Mouse (Mus musculus) neural tube, embryonic 12.5 days (tissue): ENCODE results near the gene Nr1h2. TPM values are rescaled to one million over a fixed set of nuclear protein-coding genes. Genes with fewer than 3 reads are reported as not detected.

Source experiments
- ATAC-seq: fragments of 200-750 bp; cut with Nextera tagmentation; 2 replicates; pipeline ENCODE4 v1.8.0; 2017; ENCODE audit warnings: low read depth, mild to moderate bottlenecking, moderate TSS enrichment, moderate library complexity; ENCODE audit not compliant: low FRiP score
- H3K27ac ChIP-seq: fragments of 300-500 bp; sonication (generic); 2 replicates; pipeline ENCODE4 v1.5.1; 2016
- H3K27me3 ChIP-seq: fragments of 300-500 bp; sonication (generic); replicated peaks from 2 replicates; pipeline ENCODE4 v1.6.1; 2016; ENCODE audit warnings: mild to moderate bottlenecking
- H3K36me3 ChIP-seq: fragments of 300-500 bp; sonication (generic); 2 replicates; pipeline ENCODE4 v1.6.1; 2016; ENCODE audit warnings: mild to moderate bottlenecking
- H3K4me1 ChIP-seq: fragments of 300-500 bp; sonication (generic); 2 replicates; pipeline ENCODE4 v1.6.1; 2016
- H3K4me2 ChIP-seq: fragments of 300-500 bp; sonication (generic); replicated peaks from 2 replicates; pipeline ENCODE4 v1.6.1; 2016; ENCODE audit warnings: mild to moderate bottlenecking
- H3K4me3 ChIP-seq: fragments of 300-500 bp; sonication (generic); 2 replicates; pipeline ENCODE4 v1.5.1; 2016
- H3K9ac ChIP-seq: fragments of 300-500 bp; sonication (generic); 2 replicates; pipeline ENCODE4 v1.6.1; 2016; ENCODE audit warnings: mild to moderate bottlenecking
- H3K9me3 ChIP-seq: fragments of 300-500 bp; sonication (generic); 2 replicates; pipeline ENCODE4 v1.6.1; 2016; ENCODE audit warnings: mild to moderate bottlenecking
- WGBS: fragments of 180-500 bp; shearing (Covaris S2); methylation state at CpG from one replicate; pipeline ENCODE4 v1.1.7; 2016; 5-methylcytosine and 5-hydroxymethylcytosine counted together
- microRNA-seq: library from miRNA; unstranded; fragments of <30 nt; microRNA quantifications from one replicate; pipeline ENCODE4, GENCODE M21; 2017
- polyA plus RNA-seq: library from polyadenylated mRNA; unstranded; fragments of >200 nt; fragmentation: Nextera tagmentation; extraction: Ambion mirVana; gene quantifications from 2 replicates; pipeline ENCODE4 v1.2.1, GENCODE M21; 2016

Gene Nr1h2
- polyA plus RNA-seq, 1 experiment from 2014 or later, result 69.5 TPM

DNA sequence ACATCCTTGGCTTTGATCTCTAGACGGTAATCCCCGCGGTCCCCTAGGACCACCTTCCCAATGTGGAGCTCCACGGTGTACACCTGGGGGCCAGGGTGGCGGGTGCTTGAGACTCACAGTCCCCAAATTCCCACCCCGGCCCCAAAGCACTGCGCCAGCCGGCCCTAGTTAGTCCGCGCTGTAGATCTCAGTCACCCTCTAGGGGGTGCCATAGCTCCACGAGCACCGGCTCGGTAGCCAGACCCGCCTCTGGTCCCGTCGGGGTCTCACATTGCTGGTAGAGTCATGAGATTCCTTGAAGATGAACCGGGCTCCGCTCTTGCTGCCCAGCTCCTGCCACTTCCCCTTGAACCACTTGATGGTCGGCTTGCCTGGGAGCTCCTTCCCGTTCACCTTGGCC is 32.0 kb downstream of the Nr1h2 start:
- Histone ChIP-seq H3K9ac (peak overlapping the region; percentile 17; the same call in 1 of the 2 replicates), H3K4me3 (no peak overlapping the region)

DNA sequence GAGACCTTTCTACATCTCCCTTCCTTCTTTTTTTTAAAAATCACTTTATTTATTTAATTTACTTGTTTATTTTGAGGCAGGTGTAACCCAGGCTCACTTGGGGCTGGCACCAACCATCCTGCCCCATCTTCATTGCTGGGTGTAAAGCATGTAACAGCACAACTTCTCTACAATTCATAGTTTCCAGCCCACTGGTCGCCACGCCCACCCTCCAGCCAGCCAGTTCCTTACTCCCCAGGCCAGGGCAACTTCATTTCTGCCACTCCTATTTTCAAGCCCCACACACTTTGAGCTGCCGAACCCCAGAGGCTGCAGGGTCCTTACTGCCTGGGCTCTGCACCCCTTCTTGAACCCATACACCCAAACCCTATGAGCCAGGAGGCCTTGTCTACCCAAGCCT is 32.8 kb downstream of the Nr1h2 start:
- Histone ChIP-seq H3K27me3 (peaks cover 49% of the 10 kb centered on the region), H3K4me3 (no peak overlapping the region), H3K9me3 (no peaks in the 10 kb centered on the region), H3K27ac (no peak overlapping the region), H3K4me1 (peaks cover 8% of the 10 kb centered on the region; the same call in 1 of the 2 replicates), H3K9ac (no peak overlapping the region), H3K4me2 (no peak overlapping the region), H3K36me3 (no peaks in the 10 kb centered on the region)
- WGBS, result 72% methylated on average over 3 of the region's 3 CpGs
- no peak for ATAC-seq

More for the DNA sequence above, 32.0 kb downstream of the Nr1h2 start:
- H3K27me3 ChIP-seq, result peaks cover 54% of the 10 kb centered on the region
- no peaks in the 10 kb centered on the region for H3K36me3 ChIP-seq
- 2% methylated on average over 20 of the region's 20 CpGs for WGBS
- peak overlapping the region; percentile 38 for H3K4me2 ChIP-seq
- H3K27ac ChIP-seq, result no peak overlapping the region
- no peaks in the 10 kb centered on the region for H3K9me3 ChIP-seq
- ATAC-seq, result peak; percentile 73; the same call in 1 of the 2 replicates
- H3K4me1 ChIP-seq, result peaks cover 8% of the 10 kb centered on the region; the same call in 1 of the 2 replicates

DNA sequence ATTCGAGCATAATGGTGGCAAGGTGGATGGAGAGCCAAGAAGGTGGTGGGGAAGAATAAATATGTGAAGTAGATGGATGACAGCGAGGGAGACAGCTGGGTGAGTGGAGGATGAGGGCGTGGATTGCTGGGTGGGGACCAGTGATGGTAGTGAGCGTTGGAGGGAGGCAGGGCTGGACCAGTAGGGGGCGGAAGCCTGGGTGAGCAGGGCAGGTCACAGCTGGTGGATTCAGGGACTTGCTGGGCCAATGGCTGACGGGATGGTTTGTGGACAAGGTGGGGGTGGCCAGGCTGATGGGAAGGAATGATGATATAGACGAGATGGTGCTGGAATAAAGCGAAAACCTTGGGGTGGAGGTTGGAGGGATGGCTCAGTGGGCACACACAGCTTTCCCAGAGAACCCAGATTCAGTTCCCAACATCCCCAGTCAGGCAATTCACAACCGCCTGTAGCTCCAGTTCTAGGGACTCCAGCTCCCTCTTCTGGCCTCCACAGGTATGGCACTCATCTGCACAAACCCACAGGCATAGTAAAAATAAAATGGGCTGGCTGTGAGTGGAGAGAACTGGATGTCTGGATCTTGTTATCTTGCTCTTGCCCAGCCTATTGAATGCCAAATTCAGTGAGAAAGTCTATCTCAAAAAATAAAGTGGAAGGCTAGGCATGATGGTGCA is 34.4 kb downstream of the Nr1h2 start:
- H3K27ac ChIP-seq, result no peak overlapping the region
- H3K9me3 ChIP-seq, result no peaks in the 10 kb centered on the region
- WGBS, result 71% methylated on average over 9 of the region's 9 CpGs
- no peak overlapping the region for H3K4me3 ChIP-seq
- H3K27me3 ChIP-seq, result peaks cover 35% of the 10 kb centered on the region
- no peak overlapping the region for H3K9ac ChIP-seq
- H3K4me1 ChIP-seq, result 0 out of 2 replicates have a peak, but pooled peaks cover 5% of the 10 kb centered on the region
- H3K4me2 ChIP-seq, result no peak overlapping the region
- H3K36me3 ChIP-seq, result no peaks in the 10 kb centered on the region
- no peak for ATAC-seq

DNA sequence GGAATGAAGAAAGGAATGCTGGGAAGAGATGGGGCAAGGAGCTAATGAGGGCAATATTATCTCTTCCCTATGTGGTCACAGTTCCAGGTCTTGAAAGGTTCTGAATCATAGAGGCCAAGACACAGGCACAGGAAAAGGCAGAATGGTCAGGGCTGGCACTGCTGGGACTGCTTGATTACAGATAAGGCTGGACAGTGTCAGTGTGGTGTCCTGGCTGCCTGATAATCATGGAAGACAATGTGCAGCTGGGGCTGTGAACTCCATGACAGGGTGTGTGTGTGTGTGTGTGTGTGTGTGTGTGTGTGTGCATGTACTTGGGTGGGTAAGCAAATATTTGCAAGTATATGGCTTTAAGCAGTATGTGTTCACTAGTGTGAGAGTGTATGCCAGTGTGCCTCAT is 46.3 kb downstream of the Nr1h2 start:
- 0 out of 2 replicates have a peak, but pooled peaks cover 1% of the 10 kb centered on the region for H3K9me3 ChIP-seq
- H3K36me3 ChIP-seq, result no peaks in the 10 kb centered on the region
- peaks cover 19% of the 10 kb centered on the region; the same call in 1 of the 2 replicates for H3K27me3 ChIP-seq
- no peak overlapping the region for H3K27ac ChIP-seq
- no peak overlapping the region for H3K4me2 ChIP-seq
- ATAC-seq, result no peak
- H3K4me3 ChIP-seq, result no peak overlapping the region
- H3K9ac ChIP-seq, result no peak overlapping the region
- H3K4me1 ChIP-seq, result no peaks in the 10 kb centered on the region

DNA sequence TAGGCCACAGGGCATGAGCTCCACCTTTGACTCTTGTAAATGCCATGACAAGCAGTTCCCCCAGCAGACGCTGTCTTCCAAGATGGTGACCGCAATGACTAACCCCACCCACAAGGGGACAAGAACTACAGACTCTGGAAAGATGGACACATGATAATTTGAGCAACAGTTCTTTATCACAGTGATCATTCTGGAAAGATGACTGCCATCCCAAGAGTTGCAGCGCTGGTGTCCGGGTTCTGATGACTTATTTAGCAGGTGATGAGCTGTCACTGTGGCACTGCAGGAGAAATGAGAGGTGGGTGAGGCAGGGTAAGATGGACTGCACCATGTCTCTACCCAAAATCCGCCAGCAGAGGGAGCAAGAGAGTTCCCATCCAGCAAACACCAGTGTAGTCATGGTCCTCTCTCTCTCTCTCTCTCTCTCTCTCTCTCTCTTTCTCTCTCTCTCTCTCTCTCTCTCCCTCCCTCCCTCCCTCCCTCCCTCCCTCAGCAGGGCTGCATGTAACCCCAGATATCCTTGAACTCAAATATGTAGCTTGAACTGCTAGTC is 52.1 kb downstream of the Nr1h2 start:
- no peak overlapping the region for H3K4me2 ChIP-seq
- 38% methylated on average over 5 of the region's 5 CpGs for WGBS
- no peak overlapping the region for H3K4me3 ChIP-seq
- H3K9ac ChIP-seq, result no peak overlapping the region
- H3K9me3 ChIP-seq, result no peaks in the 10 kb centered on the region
- H3K4me1 ChIP-seq, result peaks cover 4% of the 10 kb centered on the region; the same call in 1 of the 2 replicates
- H3K36me3 ChIP-seq, result no peaks in the 10 kb centered on the region
- H3K27me3 ChIP-seq, result 0 out of 2 replicates have a peak, but pooled peaks cover 5% of the 10 kb centered on the region
- H3K27ac ChIP-seq, result no peak overlapping the region
- ATAC-seq, result no peak

DNA sequence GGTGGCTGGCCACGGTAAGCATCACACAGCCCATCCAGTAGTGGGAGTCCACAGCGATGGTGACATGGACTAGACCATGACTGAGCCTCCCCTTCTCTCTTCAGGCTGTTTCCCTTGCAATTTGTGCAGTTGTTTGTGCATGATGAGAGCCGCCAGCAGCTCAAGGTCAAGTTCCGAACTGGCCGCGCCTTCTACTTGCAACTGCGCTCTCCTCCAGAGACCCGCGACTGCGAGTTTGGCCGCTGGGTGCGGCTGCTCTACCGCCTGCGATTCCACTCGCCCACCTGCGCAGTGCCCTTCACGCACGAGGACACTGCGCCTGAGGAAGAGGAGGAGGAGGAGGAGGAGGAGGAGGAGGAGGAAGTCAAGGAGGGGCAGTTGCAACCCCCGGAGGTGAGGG is 53.7 kb downstream of the Nr1h2 start:
- Histone ChIP-seq H3K4me2 (no peak overlapping the region), H3K27me3 (0 out of 2 replicates have a peak, but pooled peaks cover 5% of the 10 kb centered on the region), H3K9me3 (no peaks in the 10 kb centered on the region), H3K36me3 (no peaks in the 10 kb centered on the region), H3K9ac (no peak overlapping the region), H3K27ac (no peak overlapping the region), H3K4me1 (peaks cover 12% of the 10 kb centered on the region), H3K4me3 (no peak overlapping the region)
- no peak for ATAC-seq
- 59% methylated on average over 20 of the region's 20 CpGs for WGBS

Small RNA genes lying within 50 kb of the gene (microRNA-seq; reads per million reads assigned to microRNA genes)
- not detected for gene Mir7053

Other genes with a start within 250 kb of the Nr1h2 start
- gene Clec11a, start 247.0 kb downstream of the Nr1h2 start, polyA plus RNA-seq, result 2.1 and 2.2 TPM in 2 replicates
- gene Shank1, start 243.7 kb downstream of the Nr1h2 start, polyA plus RNA-seq, result 12.6 and 14.4 TPM in 2 replicates
- gene Syt3, start 169.8 kb downstream of the Nr1h2 start, polyA plus RNA-seq, result 10.0 and 10.2 TPM in 2 replicates
- 1.0 and 1.1 TPM in 2 replicates for gene 1700008O03Rik, start 168.1 kb downstream of the Nr1h2 start, polyA plus RNA-seq
- gene Lrrc4b, start 124.9 kb downstream of the Nr1h2 start, polyA plus RNA-seq, result 10.4 and 12.6 TPM in 2 replicates
- gene Aspdh, start 88.6 kb downstream of the Nr1h2 start, polyA plus RNA-seq, result 1.3 and 3.8 TPM in 2 replicates
- 61.5 and 61.7 TPM in 2 replicates for gene Josd2, start 86.0 kb downstream of the Nr1h2 start, polyA plus RNA-seq
- 135 and 136 TPM in 2 replicates for gene Emc10, start 57.4 kb downstream of the Nr1h2 start, polyA plus RNA-seq
- gene Fam71e1, start 57.4 kb downstream of the Nr1h2 start, polyA plus RNA-seq, result 26.3 and 28.1 TPM in 2 replicates
- gene Mybpc2, start 29.3 kb downstream of the Nr1h2 start, polyA plus RNA-seq, result 0.11 and 0.14 TPM in 2 replicates
- gene Spib, start 21.9 kb downstream of the Nr1h2 start, polyA plus RNA-seq, result 0.11 TPM in 1 of 2 replicates, not detected in the other
- 65.2 and 66.4 TPM in 2 replicates for gene Pold1, start 5.1 kb downstream of the Nr1h2 start, polyA plus RNA-seq
- gene Napsa, start 18.4 kb upstream of the Nr1h2 start, polyA plus RNA-seq, result 0.74 and 1.5 TPM in 2 replicates
- gene Kcnc3, start 36.7 kb upstream of the Nr1h2 start, polyA plus RNA-seq, result 2.6 and 3.7 TPM in 2 replicates
- gene Myh14, start 116.9 kb upstream of the Nr1h2 start, polyA plus RNA-seq, result 2.5 and 3.4 TPM in 2 replicates
- gene Izumo2, start 154.8 kb upstream of the Nr1h2 start, polyA plus RNA-seq, result not detected in 2 replicates
- 35.2 and 37.8 TPM in 2 replicates for gene Vrk3, start 194.5 kb upstream of the Nr1h2 start, polyA plus RNA-seq
- gene Zfp473, start 197.1 kb upstream of the Nr1h2 start, polyA plus RNA-seq, result 1.5 and 2.0 TPM in 2 replicates